Mouse (Mus musculus) lung, postnatal 0 days (tissue): Measurements from ENCODE around the gene Spice1. TPM values are rescaled to one million over a fixed set of nuclear protein-coding genes. Genes with fewer than 3 reads are reported as not detected.

Source experiments
- ATAC-seq: fragments of 200-750 bp; cut with Nextera tagmentation; 2 replicates; pipeline ENCODE4 v1.8.0; 2017; ENCODE audit warnings: moderate library complexity
- DNase-seq: peaks from one replicate; pipeline ENCODE4 v3.0.0-alpha.2; 2016; ENCODE audit warnings: low spot score
- H3K27ac ChIP-seq: fragments of 300-500 bp; sonication (generic); 2 replicates; pipeline ENCODE4 v1.5.1; 2014; ENCODE audit warnings: antibody characterized with exemption, mild to moderate bottlenecking, low read length, mixed read lengths
- H3K27me3 ChIP-seq: fragments of 300-500 bp; sonication (generic); replicated peaks from 2 replicates; pipeline ENCODE4 v1.6.1; 2014; ENCODE audit warnings: low read length, mixed read lengths; ENCODE audit not compliant: insufficient read depth
- H3K36me3 ChIP-seq: fragments of 300-500 bp; sonication (generic); 2 replicates; pipeline ENCODE4 v1.6.1; 2014; ENCODE audit warnings: low read length, mixed read lengths; ENCODE audit not compliant: insufficient read depth
- H3K4me1 ChIP-seq: fragments of 300-500 bp; sonication (generic); 2 replicates; pipeline ENCODE4 v1.6.1; 2014; ENCODE audit warnings: antibody characterized with exemption, low read depth, low read length, mixed read lengths; ENCODE audit not compliant: insufficient read depth
- H3K4me2 ChIP-seq: fragments of 300-500 bp; sonication (generic); replicated peaks from 2 replicates; pipeline ENCODE4 v1.6.1; 2014; ENCODE audit warnings: low read depth, mild to moderate bottlenecking, low read length, moderate library complexity, mixed read lengths
- H3K4me3 ChIP-seq: fragments of 300-500 bp; sonication (generic); 2 replicates; pipeline ENCODE4 v1.5.1; 2014; ENCODE audit warnings: low read depth, low read length
- H3K9ac ChIP-seq: fragments of 300-500 bp; sonication (generic); replicated peaks from 2 replicates; pipeline ENCODE4 v1.6.1; 2014; ENCODE audit warnings: low read depth, mild to moderate bottlenecking
- H3K9me3 ChIP-seq: fragments of 300-500 bp; sonication (generic); 2 replicates; pipeline ENCODE4 v1.6.1; 2016; ENCODE audit warnings: low read length, mixed read lengths
- CTCF ChIP-seq: IDR thresholded peaks from 2 replicates; pipeline ENCODE4 v1.5.1; 2016; ENCODE audit warnings: antibody characterized with exemption, mild to moderate bottlenecking
- EP300 ChIP-seq: IDR thresholded peaks from 2 replicates; pipeline ENCODE4 v1.6.1; 2016; ENCODE audit warnings: antibody characterized with exemption, mild to moderate bottlenecking, control low read depth
- WGBS: fragments of 180-500 bp; shearing (Covaris S2); extraction: QIAGEN DNeasy Blood & Tissue Kit; methylation state at CpG from one replicate; pipeline ENCODE4 v1.1.7; 2014; 5-methylcytosine and 5-hydroxymethylcytosine counted together
- polyA plus RNA-seq: library from polyadenylated mRNA; unstranded; fragments of >200 nt; fragmentation: Nextera tagmentation; extraction: Ambion mirVana; gene quantifications from 2 replicates; pipeline ENCODE4 v1.2.1, GENCODE M21; 2015

Spice1 gene
- polyA plus RNA-seq, 1 experiment from 2014 or later = 15.4 TPM

DNA sequence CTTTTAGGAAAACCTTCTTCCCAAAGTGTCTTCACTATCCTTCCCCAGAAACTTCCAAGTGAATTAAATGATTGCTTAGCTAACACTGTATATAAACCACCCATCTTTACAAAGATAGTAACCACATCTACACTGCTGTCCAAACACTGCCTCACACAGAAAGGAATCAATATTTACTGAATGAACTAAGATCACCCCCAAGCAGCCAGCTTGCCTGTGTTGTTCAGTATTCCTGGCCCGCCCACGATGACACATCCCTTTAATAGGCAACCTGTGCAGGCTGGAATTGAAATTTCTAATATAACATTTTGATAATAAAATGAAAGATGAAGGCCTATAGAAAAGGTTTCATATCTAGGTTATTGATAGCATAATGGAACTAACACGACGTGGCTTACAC is 30.6 kb upstream of the Spice1 start:
- Histone ChIP-seq H3K4me2 (no peak overlapping the region), H3K36me3 (no peaks in the 10 kb centered on the region), H3K9me3 (no peaks in the 10 kb centered on the region), H3K4me1 (no peaks in the 10 kb centered on the region), H3K27ac (no peak overlapping the region), H3K27me3 (no peaks in the 10 kb centered on the region), H3K9ac (no peak overlapping the region), H3K4me3 (no peak overlapping the region)
- TF ChIP-seq EP300 (no peak), CTCF (no peak)
- 87% methylated on average over 4 of the region's 4 CpGs for WGBS
- ATAC-seq (no peak), DNase-seq (no peak)

DNA sequence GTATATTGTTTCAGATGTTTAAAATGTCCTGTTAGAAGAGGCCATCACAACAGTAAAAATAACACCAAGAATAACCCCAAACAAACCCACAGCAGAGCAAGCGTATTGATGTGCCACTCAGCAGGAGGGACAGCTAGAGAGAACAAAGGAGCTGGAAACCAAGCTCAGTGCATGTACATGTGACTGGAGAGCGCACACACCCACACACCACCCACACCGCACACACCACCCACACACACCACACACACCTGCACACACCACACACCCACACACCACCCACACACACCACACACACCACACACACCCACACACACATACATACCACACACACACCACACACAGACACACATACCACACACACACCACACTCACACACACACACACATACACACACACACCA is 26.7 kb upstream of the Spice1 start:
- ATAC-seq (no peak), DNase-seq (no peak)
- H3K27me3 ChIP-seq = no peaks in the 10 kb centered on the region
- H3K4me2 ChIP-seq = no peak overlapping the region
- H3K27ac ChIP-seq = no peak overlapping the region
- H3K4me3 ChIP-seq = no peak overlapping the region
- no peaks in the 10 kb centered on the region for H3K4me1 ChIP-seq
- H3K9me3 ChIP-seq = no peaks in the 10 kb centered on the region
- no peak overlapping the region for H3K9ac ChIP-seq
- no peak for TF ChIP-seq EP300
- no peak for TF ChIP-seq CTCF
- no peaks in the 10 kb centered on the region for H3K36me3 ChIP-seq
- WGBS = 83% methylated on average over 3 of the region's 3 CpGs

DNA sequence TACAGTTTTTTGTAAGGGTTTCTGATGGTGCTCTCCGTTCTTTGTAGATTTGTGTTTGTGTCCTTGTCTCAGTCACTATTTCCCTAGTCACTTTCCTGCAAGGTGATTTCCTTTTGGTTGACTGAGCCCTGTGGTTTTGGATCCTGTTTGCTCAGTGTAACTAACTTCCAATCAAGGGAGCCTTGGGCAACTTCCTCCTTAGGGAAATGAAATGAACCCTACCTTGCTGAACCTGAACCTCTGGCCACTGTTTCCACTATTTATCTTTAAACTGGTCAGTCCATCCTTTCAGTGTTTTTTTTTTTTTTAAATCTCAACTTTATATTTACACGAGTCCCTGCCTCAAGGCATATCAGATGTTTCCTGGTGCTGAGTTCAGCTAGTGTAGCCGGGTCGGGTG is 18.3 kb upstream of the Spice1 start:
- Histone ChIP-seq H3K4me3 (no peak overlapping the region), H3K4me2 (no peak overlapping the region), H3K27me3 (no peaks in the 10 kb centered on the region; the same call in 1 of the 2 replicates), H3K27ac (no peak overlapping the region), H3K9me3 (no peaks in the 10 kb centered on the region), H3K36me3 (no peaks in the 10 kb centered on the region), H3K9ac (no peak overlapping the region), H3K4me1 (no peaks in the 10 kb centered on the region)
- no peak for TF ChIP-seq CTCF
- TF ChIP-seq EP300 = no peak
- no peak for ATAC-seq
- DNase-seq = no peak
- 40% methylated on average over 4 of the region's 4 CpGs for WGBS

DNA sequence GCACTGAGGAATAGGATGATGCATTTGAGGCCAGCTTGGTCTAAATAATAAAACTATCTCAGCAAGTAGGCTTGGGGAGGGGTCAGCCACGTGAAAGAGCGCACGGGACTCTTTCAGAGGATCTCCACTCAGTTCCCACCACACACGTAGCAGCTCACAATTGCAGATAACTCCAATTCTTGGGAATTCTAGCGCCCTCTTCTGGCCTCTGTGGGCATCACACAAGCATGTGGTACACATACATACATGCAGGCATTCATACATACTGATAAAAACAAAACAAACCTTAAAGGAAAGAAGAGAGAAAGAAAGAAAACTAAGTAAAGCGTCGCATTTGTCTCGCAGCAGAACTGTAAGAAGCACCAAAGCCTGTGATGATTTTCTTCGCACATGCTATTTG is 16.3 kb upstream of the Spice1 start:
- DNase-seq = no peak
- Histone ChIP-seq H3K27ac (no peak overlapping the region), H3K9ac (no peak overlapping the region), H3K27me3 (no peaks in the 10 kb centered on the region; the same call in 1 of the 2 replicates), H3K4me3 (no peak overlapping the region), H3K9me3 (no peaks in the 10 kb centered on the region), H3K4me2 (no peak overlapping the region), H3K36me3 (no peaks in the 10 kb centered on the region), H3K4me1 (no peaks in the 10 kb centered on the region)
- no peak for ATAC-seq
- TF ChIP-seq EP300 = no peak
- 0 out of 2 replicates have a peak, but pooled peaks have one; percentile 19 for TF ChIP-seq CTCF
- WGBS = 82% methylated on average over 9 of the region's 9 CpGs

DNA sequence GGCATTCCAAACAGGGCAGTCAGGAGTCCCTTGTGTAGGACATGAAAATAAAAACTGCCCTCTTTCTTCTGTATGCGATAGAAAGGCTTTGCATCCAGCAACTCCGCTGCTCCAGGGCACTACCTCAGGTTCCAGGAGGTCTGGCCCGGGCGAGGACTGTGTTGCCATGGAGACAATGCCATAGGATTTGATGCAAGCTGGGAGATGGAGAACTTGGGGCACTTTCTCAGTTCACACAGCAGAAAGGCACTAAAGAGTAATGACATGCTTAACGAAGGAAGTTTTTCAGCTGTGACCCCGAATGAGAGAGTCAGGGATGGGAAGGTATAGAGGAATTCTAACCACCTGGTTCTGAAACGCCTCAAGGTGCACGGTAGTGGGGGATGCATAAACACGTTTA is 15.8 kb upstream of the Spice1 start:
- no peak overlapping the region for H3K4me3 ChIP-seq
- H3K4me1 ChIP-seq = no peaks in the 10 kb centered on the region
- no peak overlapping the region for H3K4me2 ChIP-seq
- no peak overlapping the region for H3K9ac ChIP-seq
- H3K36me3 ChIP-seq = no peaks in the 10 kb centered on the region
- H3K27ac ChIP-seq = no peak overlapping the region
- ATAC-seq (no peak), DNase-seq (peak; percentile 16)
- H3K27me3 ChIP-seq = no peaks in the 10 kb centered on the region; the same call in 1 of the 2 replicates
- TF ChIP-seq EP300 (no peak), CTCF (no peak)
- 32% methylated on average over 9 of the region's 9 CpGs for WGBS
- no peaks in the 10 kb centered on the region for H3K9me3 ChIP-seq

DNA sequence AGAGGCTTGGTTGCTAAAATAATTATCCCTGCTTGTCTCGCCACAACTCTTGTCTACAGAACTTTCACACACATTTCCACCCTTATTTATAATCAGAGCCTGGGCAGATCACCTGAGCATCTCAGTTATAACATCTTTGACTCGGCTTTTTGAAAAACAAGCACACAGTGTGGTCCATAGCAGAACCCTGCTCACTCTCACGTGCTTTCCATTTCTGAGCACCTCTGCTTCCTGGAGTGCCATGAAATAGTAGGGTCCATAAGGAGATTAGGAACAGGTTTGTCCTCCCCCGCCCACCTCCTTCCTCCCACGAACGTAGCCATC is 15.3 kb upstream of the Spice1 start:
- Histone ChIP-seq H3K9ac (0 out of 2 replicates have a peak overlapping the region, but pooled peaks have one; percentile 39), H3K9me3 (no peaks in the 10 kb centered on the region), H3K27me3 (no peaks in the 10 kb centered on the region; the same call in 1 of the 2 replicates), H3K36me3 (no peaks in the 10 kb centered on the region), H3K4me3 (peak overlapping the region; percentile 56), H3K4me2 (peak overlapping the region; percentile 100), H3K4me1 (no peaks in the 10 kb centered on the region), H3K27ac (no peak overlapping the region)
- 20% methylated on average over 6 of the region's 6 CpGs for WGBS
- no peak for DNase-seq
- no peak for ATAC-seq
- TF ChIP-seq CTCF (no peak), EP300 (no peak)
